ENCODE assay signal across 8 mouse cellular contexts in genomic region chr1:57269679-57270354, GRCm38 (mm10).
A peak's percentile ranks its signal among the peaks of the same experiment; 100 is the strongest.
DNase-seq lines count a peak whose midpoint lies in the region; ATAC-seq lines count a peak whose summit lies in the region.
"Had no signal": no experiment of that assay in that cellular context is flagged by ENCODE, and none has a peak within 500 bp of the region (broad histone marks: within the 10 kb centered on the region; RNA-seq: fewer than 3 reads in every experiment).

No protein-coding gene starts in this region.

- H3K4me1 ChIP-seq in forebrain, embryonic 15.5 days = peaks cover 23% of the 10 kb centered on the region
- no peaks in the 10 kb centered on the region; the same call in 1 of the 2 replicates for H3K4me1 ChIP-seq in intestine, embryonic 16.5 days (ENCODE audit: control insufficient read depth, insufficient read depth, low read length)
- H3K4me1 ChIP-seq in midbrain, embryonic 11.5 days (ENCODE audit: control insufficient read depth, insufficient read depth, low read length) = no peaks in the 10 kb centered on the region
- no peaks in the 10 kb centered on the region for H3K4me1 ChIP-seq in stomach, embryonic 15.5 days
- H3K4me1 ChIP-seq: liver, embryonic 15.5 days had no signal

- H3K9ac ChIP-seq in forebrain, embryonic 15.5 days (replicated peaks) = no peak overlapping the region
- H3K9ac ChIP-seq in intestine, embryonic 16.5 days (ENCODE audit: low read depth, low read length) = no peak overlapping the region
- no peak overlapping the region for H3K9ac ChIP-seq in midbrain, embryonic 11.5 days (ENCODE audit: low read length)
- no peak overlapping the region for H3K9ac ChIP-seq in stomach, embryonic 15.5 days
- H3K9ac ChIP-seq: liver, embryonic 15.5 days had no signal

- H3K9me3 ChIP-seq in forebrain, embryonic 15.5 days = no peaks in the 10 kb centered on the region
- no peaks in the 10 kb centered on the region for H3K9me3 ChIP-seq in intestine, embryonic 16.5 days (ENCODE audit: control insufficient read depth, low read length)
- no peaks in the 10 kb centered on the region for H3K9me3 ChIP-seq in midbrain, embryonic 11.5 days (ENCODE audit: control insufficient read depth, low read length)
- no peaks in the 10 kb centered on the region for H3K9me3 ChIP-seq in stomach, embryonic 15.5 days
- H3K9me3 ChIP-seq: liver, embryonic 15.5 days had no signal

- peak; percentile 82 for ATAC-seq in forebrain, embryonic 15.5 days (replicated peaks)
- ATAC-seq in intestine, embryonic 16.5 days = peak; percentile 66; the same call in 1 of the 2 replicates
- peak; percentile 62; the same call in 1 of the 2 replicates for ATAC-seq in midbrain, embryonic 11.5 days (ENCODE audit: low FRiP score)
- ATAC-seq in stomach, embryonic 15.5 days (ENCODE audit: insufficient read depth, low FRiP score, low read depth) = peak; percentile 53; the same call in 1 of the 2 replicates

- H3K4me2 ChIP-seq in forebrain, embryonic 15.5 days (replicated peaks) = no peak overlapping the region
- H3K4me2 ChIP-seq in intestine, embryonic 16.5 days (ENCODE audit: low read depth, low read length) = no peak overlapping the region
- no peak overlapping the region for H3K4me2 ChIP-seq in midbrain, embryonic 11.5 days
- no peak overlapping the region for H3K4me2 ChIP-seq in stomach, embryonic 15.5 days
- H3K4me2 ChIP-seq: liver, embryonic 15.5 days had no signal

- peak; percentile 50 for DNase-seq in WW6 (ENCODE audit: low read depth, low spot score)
- peak; percentile 39 to 41 for DNase-seq in cerebellum, adult 18-20 months
- peak; percentile 54 to 59 for DNase-seq in left cerebral cortex, adult 8-10 months (ENCODE audit: low spot score in 2 of 2)
- DNase-seq in midbrain, embryonic 11.5 days (ENCODE audit: low spot score, missing footprints) = peak; percentile 94

- no peaks in the 10 kb centered on the region for H3K36me3 ChIP-seq in forebrain, embryonic 15.5 days
- no peaks in the 10 kb centered on the region for H3K36me3 ChIP-seq in intestine, embryonic 16.5 days (ENCODE audit: control insufficient read depth, insufficient read depth, low read length)
- no peaks in the 10 kb centered on the region for H3K36me3 ChIP-seq in midbrain, embryonic 11.5 days (ENCODE audit: control insufficient read depth, insufficient read depth, low read length)
- no peaks in the 10 kb centered on the region for H3K36me3 ChIP-seq in stomach, embryonic 15.5 days
- H3K36me3 ChIP-seq: liver, embryonic 15.5 days had no signal

- no peak overlapping the region for H3K27ac ChIP-seq in forebrain, embryonic 15.5 days (replicated peaks)
- no peak overlapping the region for H3K27ac ChIP-seq in intestine, embryonic 16.5 days (ENCODE audit: low read length)
- H3K27ac ChIP-seq in midbrain, embryonic 11.5 days (ENCODE audit: low read depth, low read length) = no peak overlapping the region
- H3K27ac ChIP-seq in stomach, embryonic 15.5 days = no peak overlapping the region
- H3K27ac ChIP-seq: liver, embryonic 15.5 days had no signal

- no peaks in the 10 kb centered on the region for H3K27me3 ChIP-seq in forebrain, embryonic 15.5 days
- H3K27me3 ChIP-seq in intestine, embryonic 16.5 days (replicated peaks; ENCODE audit: control insufficient read depth, insufficient read depth, low read length) = no peaks in the 10 kb centered on the region
- H3K27me3 ChIP-seq in midbrain, embryonic 11.5 days (ENCODE audit: control insufficient read depth, insufficient read depth, low read length) = no peaks in the 10 kb centered on the region; the same call in 1 of the 2 replicates
- H3K27me3 ChIP-seq in stomach, embryonic 15.5 days (replicated peaks) = no peaks in the 10 kb centered on the region
- H3K27me3 ChIP-seq: liver, embryonic 15.5 days had no signal

- no peak overlapping the region for H3K4me3 ChIP-seq in forebrain, embryonic 15.5 days
- no peak overlapping the region for H3K4me3 ChIP-seq in intestine, embryonic 16.5 days (ENCODE audit: low read length)
- no peak overlapping the region for H3K4me3 ChIP-seq in midbrain, embryonic 11.5 days (ENCODE audit: low read depth, low read length)
- no peak overlapping the region for H3K4me3 ChIP-seq in stomach, embryonic 15.5 days (replicated peaks)
- H3K4me3 ChIP-seq: liver, embryonic 15.5 days had no signal

- 47% methylated on average over 13 of the region's 13 CpGs for WGBS in forebrain, embryonic 15.5 days
- WGBS in intestine, embryonic 16.5 days = 43% methylated on average over 13 of the region's 13 CpGs
- WGBS in midbrain, embryonic 11.5 days = 54% methylated on average over 13 of the region's 13 CpGs
- WGBS in stomach, embryonic 15.5 days = 53% methylated on average over 13 of the region's 13 CpGs

Comparison
In these comparisons a context has a peak if more than half of its experiments do, and no peak if none do; other contexts are left out.
1. DNase-seq: peak in every context shown above with its lines; median percentile 94 in midbrain, embryonic 11.5 days; 56 in left cerebral cortex, adult 8-10 months; 50 in WW6; 40 in cerebellum, adult 18-20 months.